Mouse (Mus musculus) lung, adult 2 months (tissue): Measurements from ENCODE around the gene Snx9.

Experiments
- CTCF ChIP-seq: fragments of 200-500 bp; IDR thresholded peaks from 2 replicates; pipeline ENCODE4 v1.5.1; 2011; ENCODE audit warnings: mild to moderate bottlenecking, low read length, control low read depth; ENCODE audit not compliant: insufficient read depth
- POLR2A ChIP-seq: fragments of 200-500 bp; IDR thresholded peaks from 2 replicates; pipeline ENCODE4 v1.6.1; 2011; ENCODE audit warnings: low read depth, mild to moderate bottlenecking, control low read depth, low read length, borderline replicate concordance; ENCODE audit errors: extremely low read depth

DNA sequence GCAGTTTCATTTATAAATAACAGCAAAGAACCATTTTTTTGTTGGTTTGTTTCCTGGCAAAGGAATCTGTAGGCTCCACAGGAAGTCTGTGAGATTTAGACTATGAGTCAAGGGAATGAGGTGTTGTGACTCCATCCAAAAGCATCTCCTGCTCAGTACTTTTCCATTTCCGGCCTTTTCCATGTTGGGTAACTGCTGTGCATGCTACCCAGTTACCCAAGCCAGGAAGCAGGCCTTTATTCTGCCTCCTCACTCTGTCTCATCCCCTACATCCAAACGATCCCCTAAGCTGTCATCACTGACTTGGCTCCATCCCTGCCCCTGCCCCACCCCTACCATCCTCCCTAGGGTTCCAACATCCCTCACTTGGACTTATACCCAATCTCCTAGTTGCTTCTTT lies 18.6 kb upstream of the Snx9 start:
- TF ChIP-seq POLR2A = no peak
- TF ChIP-seq CTCF = no peak
